Mouse (Mus musculus) thymus, adult 18-20 months (tissue): ENCODE data around the gene Pigl.
"Not testable (repeated sequence)": the region's sequence is repeated elsewhere in the genome, so short reads cannot be mapped to it uniquely, and the experiment has no call there.

Source experiments
- DNase-seq, 2 experiments: peaks; one replicate each; pipeline ENCODE4 v3.0.0; 2022; ENCODE audit warnings: mixed read lengths in 2 of 2

Pigl gene

DNA sequence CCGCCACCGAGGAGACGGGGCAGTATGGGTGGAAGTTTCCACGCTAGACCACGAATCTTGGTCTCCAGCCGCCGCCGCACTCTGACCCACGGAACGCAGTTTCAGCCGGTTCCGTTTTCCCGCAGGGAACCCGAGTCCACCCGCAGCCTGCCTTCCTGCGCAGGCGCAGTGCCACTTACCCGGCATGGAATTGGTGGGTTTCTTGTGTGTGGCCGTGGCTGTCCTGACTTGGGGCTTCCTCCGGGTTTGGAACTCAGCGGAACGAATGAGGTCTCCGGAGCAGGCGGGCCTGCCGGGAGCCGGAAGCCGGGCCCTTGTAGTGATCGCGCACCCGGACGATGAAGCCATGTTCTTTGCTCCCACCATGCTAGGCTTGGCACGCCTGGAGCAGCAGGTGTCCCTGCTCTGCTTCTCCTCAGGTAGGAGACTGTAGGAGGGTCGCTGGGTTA lies at the start of gene Pigl, which contains the start of gene Ncor1:
Gene Pigl, plus strand, starts transcription at position 185 of the 449 bp plus-strand sequence.
Gene Ncor1, minus strand, starts transcription at position 266 of the 449 bp plus-strand sequence.
- peak; percentile 70 to 80 for DNase-seq

DNA sequence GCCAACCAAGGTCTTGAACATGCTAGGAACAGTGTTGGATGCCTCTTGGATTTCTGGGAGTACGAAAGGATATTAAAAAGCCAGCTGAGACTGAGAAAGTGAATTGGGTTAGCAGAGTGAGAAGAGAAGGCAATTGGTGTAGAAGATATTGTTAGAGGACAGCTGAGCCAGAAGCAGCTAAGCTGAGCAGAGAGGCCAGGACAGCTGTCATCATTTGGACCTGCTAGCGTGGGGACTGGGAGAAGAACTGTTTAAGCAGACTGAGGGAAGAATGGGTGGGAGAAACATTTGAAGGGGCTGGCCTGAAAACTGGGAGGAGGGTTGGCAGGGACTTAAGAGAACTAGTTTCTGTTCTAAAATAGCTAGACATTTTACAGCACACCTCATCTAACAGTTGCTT lies 49.4 kb upstream of the Pigl start:
- DNase-seq = no peak

DNA sequence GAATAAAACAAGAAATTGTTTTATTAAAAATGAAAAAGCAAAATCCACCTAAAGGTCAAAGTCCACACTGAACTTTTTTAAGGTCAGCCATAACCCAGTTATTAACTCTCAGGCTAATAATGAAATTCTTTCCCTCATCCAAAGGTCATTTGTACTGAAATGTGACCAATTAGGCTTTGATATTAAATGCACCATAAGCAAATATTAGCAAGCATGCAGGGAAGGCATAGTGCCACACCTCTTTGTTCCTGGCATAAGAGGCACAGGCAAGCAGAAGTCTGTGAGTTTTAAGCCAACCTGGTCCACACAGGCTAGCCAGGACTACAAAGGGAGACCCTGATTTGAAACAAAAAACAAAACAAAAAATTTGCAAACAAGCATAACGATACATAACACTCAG lies 48.6 kb upstream of the Pigl start:
- no peak for DNase-seq

DNA sequence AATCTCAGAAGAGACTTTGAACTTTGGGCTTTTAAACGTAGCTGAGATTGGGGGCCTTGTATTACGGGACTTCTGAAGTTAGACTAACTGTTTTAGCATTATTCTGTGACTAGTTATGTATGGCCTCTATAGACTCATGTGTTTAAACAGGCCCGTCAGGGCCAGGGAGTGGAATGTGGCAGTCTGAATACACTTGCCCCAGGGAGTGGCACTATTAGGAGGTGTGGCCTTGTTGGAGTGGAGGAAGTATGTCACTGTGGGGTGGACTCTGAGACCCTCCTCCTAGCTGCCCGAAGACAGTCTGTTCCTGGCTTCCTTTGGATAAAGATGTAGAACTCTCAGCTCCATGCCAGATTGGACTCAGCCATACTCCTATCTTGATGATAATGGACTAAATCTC lies 43.2 kb upstream of the Pigl start:
- no peak for DNase-seq

DNA sequence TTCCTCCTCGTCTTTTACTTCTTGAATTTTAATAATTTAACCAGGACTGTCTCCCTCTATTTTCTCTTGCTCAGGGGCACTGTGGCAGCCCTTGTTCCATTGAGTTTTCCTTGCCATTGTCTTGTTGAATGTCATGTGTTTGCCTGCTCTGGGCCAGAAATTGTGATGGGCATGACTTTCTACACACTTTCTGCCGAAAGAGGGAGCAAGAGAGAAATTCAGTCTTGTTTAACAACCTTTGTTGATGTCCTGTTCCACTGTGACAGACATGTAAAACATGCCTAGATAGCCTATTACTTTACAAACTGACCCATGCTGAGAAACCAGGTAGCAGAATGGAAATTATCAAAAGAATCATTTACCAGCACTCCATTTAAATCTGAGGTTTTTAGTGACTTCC lies 33.7 kb upstream of the Pigl start:
- no peak for DNase-seq

DNA sequence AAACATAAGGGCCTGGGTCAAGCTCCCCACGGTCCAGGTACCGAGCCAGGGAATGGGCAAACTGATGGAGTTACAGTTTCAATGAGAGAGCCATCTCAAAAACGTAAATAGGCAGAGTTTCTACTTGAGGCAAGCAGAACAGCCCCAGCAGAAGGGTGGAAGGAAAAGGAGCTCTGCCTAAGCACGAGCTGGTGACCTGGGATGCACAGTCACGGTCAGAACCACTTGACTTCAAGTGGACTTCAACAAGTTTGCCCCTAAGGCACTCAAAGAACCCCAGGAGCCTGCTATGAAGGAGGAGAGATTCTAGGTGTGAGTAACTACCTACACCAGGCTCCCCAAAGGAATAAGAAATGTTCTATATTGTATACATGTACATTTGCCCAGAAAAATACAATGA lies 32.0 kb upstream of the Pigl start:
- no peak for DNase-seq

DNA sequence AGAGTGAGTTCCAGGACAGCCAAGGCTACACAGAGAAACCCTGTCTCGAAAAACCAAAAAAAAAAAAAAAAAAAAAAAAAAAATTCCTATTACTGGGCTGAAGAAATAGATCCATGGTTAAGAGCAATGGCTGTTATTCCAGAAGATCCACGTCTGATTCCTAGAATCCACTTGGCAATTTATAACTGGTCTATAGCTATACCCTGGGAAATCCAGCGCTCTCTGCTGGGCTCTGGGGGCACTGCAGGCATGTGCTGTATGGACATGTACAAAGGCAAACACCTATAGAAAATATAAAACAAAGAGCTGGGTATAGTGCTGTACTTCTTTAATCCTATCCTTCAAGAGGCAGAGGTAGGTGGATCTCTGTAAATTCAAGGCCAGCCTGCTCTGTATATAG lies 31.2 kb upstream of the Pigl start:
- DNase-seq = peak; percentile 9 to 28

DNA sequence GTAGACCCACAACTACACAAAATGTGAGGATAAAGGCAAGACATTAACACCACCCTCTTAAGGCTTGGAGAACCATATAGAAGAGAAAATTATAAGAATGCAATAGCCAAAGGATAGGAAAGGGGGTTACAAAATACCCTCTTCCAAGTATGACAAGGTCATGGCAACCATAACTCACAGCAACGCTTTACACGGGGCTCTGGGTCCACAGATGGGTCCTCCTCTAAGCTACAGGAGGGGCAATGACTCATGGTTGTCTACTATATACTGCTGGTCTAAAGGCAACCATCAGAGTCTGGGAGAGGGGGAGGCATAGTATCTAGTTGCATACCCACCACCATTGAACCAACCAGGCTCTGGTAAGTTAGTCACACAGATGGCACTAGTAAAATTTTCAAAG lies 26.0 kb upstream of the Pigl start:
- no peak for DNase-seq

DNA sequence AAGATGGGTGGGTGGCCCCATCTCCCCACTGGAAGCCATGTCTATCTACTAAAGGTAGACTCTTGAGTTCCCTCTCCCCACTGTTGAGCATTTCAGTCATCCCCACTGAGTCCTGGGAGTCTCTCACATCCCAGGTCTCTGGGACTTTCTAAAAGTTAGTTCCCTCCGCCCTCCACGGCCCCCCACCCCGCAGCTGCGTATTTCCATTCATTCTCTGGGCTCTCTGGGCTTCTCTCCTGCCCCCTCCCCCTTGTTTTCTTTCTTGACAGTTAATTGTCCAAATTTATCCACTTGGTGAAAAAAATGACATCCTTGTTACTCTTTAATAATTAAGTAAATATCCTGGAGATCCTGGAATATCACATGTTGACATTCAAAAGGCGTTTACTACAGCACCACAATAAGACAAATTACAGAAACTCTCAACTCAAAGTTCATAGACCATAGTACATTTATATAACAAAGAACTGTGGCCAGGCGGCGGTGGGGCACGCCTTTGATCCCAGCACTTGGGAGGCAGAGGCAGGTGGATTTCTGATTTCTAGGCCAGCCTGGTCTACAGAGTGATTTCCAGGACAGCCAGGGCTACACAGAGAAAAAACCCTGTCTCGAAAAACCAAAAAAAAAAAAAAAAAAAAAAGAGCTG lies 17.5 kb upstream of the Pigl start:
- no peak for DNase-seq

DNA sequence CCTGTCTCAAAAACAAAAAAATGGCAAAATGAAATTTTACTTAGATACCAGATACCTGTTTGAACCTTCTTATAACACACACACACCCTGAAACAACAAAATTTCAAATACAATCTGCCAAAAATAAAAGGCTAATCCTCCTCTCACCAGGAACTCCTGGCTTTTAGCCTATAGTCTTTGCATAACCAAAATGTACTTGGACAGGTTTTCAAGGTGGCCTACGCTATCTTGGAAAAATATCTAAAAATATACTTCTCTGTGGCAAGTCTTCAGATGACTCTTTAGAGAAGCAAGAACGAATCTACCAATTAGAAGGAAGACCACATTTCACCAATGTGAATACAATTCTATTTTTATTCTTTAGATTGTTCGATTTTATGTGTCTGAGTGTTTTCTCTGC lies 12.5 kb upstream of the Pigl start:
- no peak for DNase-seq

DNA sequence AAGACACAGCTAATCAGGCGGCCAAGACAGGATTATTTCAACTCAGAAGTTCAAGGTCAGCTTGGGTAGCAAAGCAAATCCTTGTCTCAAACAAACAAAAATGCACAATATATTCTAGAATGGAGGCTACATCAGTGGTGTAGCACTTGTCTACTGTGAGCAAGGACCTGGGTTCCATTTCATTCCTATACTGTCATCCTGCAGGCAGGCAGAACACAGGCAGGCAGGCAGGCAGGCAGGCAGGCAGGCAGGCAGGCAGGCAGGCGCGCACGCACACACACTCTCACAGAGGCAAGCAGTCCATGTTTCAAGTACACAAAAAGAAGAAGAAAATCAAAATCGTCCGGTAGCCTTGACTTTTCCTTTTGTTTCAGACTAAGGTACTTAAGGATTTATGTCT lies 9.3 kb upstream of the Pigl start:
- DNase-seq = no peak

DNA sequence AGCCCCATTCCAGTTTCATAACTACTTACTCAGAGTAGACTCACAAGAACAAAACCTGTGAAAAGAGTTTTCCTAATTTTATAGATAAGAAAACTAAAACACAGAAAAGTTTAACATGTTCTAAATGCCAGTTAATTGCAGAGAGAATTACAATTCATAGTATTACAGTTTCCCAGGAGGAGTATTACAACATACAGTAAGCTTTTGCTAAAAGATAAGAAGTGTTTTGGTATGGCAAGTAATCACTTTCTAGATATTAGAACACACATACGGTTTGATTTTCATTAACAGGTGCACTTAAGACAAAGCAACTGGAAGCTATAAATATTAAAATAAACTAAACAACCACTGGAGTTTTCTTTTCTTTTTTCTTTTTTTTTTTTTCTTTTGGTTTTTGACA lies 3.1 kb upstream of the Pigl start:
- DNase-seq = no peak

DNA sequence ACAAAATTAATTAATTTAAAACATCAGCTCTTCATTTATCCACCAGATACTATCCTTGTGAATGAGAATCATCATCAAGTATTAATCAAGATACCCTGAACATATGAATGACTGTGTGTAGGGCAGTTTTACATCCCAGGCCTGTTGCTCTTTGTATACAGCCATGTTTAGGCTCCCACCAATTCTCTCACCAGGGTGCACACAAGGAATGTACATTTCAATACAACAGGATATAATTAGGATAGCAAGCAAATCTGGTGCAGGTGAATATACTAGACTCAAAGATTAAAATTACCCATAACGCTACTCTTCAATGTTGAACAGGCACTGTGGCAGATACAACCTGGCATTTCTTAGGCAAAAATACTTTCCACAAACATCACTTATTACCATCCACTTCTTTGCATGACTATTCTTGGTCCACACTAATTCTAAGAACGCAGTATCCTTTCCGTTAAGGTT lies 2.2 kb upstream of the Pigl start:
- DNase-seq = no peak

DNA sequence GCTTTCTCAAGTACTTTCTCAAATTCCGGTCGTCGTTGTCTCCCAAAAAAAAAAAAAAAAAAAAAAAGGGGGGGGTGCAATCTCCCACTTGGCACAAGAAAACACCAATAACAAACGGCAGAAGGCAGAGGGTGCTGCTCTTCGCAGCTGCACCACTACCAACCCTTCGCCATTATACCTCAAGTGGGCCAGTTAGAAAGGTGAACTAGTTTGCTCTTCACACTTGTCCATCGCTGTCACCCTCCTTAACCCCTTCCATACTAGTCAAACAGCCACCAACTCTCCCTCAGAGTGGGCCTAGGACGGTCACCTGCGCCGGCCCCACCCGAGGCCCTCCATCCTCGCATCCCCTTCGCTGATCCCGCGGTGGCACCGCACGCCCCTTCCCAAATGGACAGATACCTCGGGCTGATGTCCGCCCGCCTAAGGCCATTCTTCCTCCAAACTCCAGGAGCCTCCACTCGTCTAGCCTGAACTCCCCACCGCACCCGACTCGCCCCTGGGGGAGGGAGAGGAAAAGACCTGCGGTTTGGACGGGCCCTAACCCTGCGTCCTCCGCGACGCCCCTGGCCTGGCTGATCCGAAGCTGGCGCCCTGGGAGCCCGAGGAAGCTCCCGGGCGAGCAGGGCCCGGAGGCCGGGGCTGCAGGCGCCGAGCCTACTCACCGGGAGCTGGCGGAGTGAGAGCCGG lies 1.6 kb upstream of the Pigl start:
- peak; percentile 39 to 63 for DNase-seq

DNA sequence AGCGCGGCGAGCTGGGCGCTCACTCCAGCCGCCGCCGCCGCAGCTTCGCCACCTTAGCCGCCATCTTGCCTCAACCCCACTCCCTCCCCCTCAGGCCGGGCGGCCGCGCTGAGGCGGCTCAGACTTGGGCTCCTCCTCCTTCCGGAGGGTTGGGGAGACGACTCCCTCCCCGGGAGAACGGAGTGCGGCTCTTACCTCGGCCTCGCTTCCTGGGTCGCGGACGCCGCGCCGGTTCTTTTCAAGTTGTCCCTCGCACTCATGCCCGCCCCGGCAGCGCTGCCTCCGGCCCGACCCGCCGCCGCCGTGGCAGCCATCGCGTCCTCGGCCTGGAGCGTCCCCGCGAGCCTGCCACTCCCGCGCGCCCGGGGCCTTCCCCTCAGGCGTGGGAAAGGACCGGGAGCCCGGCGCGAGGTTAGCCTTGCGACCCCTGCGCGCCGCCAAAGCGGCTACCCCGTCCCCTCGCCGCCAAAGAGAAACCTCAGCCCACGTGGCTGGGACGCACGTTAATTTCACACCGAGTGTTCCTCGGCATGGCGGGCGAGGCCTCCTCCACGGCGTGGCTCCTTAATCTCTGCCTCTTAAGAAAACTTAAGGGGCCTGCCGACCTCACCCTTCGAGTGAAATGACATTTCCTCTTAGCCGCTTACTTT lies 894 bp upstream of the Pigl start:
- peak; percentile 92 for DNase-seq

DNA sequence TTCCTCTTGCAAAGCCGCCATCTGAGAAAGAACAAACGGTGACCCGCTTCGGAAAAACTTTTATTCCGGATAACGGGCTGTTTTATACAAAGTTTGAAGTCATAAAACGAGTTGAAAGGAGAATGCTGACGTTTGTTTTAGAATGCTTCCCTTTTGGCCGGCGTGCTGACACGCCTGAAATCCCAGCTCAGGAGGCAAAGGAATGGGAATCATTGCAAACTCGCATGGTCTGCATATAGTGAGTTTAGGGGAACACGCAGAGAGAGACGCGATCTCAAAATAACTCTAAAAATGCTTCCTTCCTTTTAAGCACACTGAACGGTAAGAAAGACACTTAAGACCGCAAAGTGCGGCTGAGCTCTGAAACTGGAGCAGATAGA lies 379 bp upstream of the Pigl start:
- no peak for DNase-seq

DNA sequence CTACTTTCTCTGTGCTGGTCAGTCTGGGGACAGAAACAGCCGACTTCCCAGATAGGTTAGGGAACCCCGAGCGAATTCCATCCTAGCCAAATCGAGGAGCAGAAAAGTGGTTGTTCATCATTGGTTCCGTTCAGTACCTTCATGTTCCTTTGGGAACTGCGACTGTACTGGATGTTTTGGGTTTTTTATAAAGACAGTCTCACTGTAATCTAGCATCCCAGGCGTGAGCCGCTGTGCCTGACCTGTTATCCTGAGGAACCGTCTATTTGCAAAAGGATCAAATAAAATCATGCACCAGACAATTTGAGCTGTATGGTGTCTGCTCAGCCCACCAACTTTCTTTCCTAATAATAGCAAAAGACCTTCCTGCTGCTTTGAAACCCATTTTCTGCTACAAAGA lies 520 bp downstream of the Pigl start:
- DNase-seq = no peak

DNA sequence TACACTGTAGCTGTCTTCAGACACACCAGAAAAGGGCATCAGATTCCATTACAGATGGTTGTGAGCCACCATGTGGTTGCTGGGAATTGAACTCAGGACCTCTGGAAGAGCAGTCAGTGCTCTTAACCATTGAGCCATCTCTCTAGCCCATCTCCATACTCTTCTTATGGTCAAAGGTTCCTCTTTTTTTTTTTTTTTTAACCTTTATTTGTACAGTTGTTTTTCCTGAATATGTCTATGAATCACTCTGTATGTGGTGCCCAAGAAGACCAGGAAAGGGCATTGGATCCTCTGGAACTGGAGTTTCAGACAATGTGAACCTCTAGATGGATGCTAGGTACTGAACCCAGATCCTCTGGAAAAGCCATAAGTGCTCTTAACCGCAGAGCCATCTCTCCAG lies 4.3 kb downstream of the Pigl start:
- DNase-seq = not testable (repeated sequence)

DNA sequence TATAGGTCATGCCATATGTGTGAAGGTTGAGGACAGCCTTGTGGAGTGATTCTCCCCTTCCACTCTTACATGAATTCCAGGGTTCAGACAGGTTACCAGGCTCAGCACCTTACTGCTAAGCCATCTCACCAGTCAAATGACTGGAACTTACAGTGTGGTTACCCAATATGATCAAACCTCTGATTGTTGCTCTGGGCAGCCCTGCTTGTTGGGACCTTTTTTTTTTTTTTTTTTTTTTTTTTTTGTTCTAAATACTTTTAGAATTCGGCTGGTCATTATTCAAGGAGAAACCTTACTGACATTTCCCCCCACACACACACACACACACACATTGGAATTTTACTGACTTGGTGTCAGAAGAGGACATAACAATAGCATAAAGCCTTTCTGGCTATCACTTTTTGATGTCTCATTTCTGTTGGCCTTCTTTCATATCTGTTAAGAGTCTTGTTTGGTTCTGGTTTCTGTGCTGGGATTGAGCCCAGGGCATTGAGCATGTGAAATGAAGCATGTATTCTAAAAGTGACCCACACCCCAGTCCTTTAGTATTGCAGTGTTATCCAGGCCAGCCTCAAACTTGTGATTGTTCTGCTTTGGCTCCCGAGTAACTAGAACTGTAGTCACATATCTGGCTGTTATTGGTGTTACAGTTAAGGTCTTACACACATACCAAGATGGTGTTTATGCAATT lies 5.1 kb downstream of the Pigl start:
- DNase-seq = no peak

DNA sequence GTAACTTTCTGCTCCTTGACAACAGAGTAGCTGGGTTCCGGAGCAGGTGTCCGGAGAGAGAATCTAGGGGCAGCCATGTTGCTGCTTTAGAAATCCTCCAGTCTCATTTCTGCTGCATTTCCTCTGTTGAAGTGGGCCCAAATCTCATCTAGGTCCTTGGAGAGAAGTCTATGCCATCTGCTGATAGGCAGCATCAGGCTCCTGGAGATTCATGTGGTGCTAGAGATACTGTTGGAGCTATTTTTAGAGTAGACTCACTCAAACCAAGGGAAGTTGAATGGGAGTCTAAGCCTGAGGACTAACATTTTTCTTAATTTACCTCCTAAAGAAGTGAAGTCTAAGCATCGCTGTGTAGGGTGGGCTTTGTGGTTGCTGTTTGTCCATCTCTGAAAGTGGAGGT lies 6.4 kb downstream of the Pigl start:
- DNase-seq = no peak

DNA sequence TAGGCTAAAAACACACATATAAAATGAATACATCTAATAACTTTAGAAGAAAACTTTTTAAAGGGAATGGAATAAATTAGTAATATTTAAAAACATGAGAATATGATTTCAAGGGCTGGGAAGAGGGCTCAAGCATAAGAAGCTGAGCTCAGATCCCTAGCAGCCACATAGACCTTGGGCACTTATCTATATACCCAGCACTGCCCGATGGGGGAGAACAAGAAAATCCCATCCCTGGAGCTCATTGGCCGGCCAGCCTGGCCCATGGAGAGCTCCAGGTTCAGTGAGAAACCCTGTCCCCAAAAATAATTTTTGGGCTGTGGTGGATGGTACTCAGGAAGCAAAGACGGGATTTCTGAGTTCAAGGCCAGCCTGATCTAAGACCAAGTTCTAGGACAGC lies 7.6 kb downstream of the Pigl start:
- no peak for DNase-seq

DNA sequence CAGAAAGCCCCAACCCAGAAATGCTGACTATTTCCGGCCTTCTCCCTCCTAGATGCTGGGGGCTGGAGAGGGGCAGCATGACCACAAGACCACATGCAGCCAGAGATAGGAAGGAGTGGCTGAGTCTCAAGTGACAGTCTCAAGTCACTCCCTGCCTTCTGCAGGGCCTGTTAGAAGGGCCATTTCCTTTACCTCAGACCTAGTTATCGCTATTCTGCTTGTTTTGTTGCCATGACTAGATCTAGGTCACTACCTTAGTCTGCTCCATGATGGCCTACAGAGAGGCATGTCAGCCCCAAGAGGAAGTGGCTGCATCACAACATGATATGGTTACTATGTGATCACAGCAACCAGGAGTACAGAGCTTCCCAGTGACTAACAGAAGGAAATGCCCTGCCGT lies 8.3 kb downstream of the Pigl start:
- no peak for DNase-seq

DNA sequence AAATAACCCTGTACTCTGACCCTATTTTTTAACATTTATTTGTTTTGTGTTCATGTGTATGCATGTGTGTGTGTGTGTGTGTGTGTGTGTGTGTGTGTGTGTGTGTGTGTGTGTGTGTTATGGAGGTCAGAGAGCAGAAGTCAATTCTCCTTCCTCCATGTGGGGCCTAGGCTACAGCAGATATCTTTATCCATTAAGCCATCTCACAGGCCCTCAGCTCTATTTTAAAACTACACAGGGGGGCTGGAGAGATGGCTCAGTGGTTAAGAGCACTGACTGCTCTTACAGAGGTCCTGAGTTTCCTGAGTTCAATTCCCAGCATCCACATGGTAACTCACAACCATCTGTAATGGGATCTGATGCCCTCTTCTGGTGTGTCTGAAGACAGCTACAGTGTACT lies 9.0 kb downstream of the Pigl start:
- DNase-seq = not testable (repeated sequence)

DNA sequence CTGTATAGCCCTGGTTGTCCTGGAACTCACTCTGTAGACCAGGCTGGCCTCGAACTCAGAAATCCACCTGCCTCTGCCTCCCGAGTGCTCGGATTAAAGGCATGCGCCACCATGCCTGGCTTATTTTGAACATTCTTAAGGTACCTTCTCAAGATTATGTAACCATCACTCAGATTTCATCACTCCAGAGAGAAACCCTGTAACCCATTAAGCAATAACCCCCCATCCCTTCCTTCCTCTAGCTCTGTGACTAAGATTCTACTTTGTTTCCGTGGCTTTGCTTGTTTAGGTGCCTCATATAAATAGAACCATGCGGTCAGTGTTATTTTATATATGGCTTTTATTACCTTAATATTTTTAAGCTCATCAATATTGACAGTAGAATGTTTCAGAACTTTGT lies 12.2 kb downstream of the Pigl start:
- DNase-seq = no peak
